Mouse (Mus musculus): ENCODE measurements around the gene Rtn1. TPM values are rescaled to one million over a fixed set of nuclear protein-coding genes. Genes with fewer than 3 reads are reported as not detected.

The Rtn1 gene
- polyA plus RNA-seq, 1 experiment from 2014 or later, result 235 TPM

GRCm38 (mm10) chr12:72365231-72366103 is 43.4 kb downstream of the Rtn1 start:
- Histone ChIP-seq H3K4me2 (ENCODE audit: low read depth, low read length, severe bottlenecking) (no peak overlapping the region), H3K27me3 (ENCODE audit: control insufficient read depth, insufficient read depth, low read length) (no peaks in the 10 kb centered on the region), H3K9ac (ENCODE audit: low read length) (no peak overlapping the region), H3K27ac (ENCODE audit: low read depth, low read length) (no peak overlapping the region), H3K4me3 (ENCODE audit: low read depth, low read length) (no peak overlapping the region), H3K36me3 (ENCODE audit: control insufficient read depth, insufficient read depth, low read length) (no peaks in the 10 kb centered on the region), H3K9me3 (ENCODE audit: control insufficient read depth, low read length) (no peaks in the 10 kb centered on the region), H3K4me1 (replicated peaks; ENCODE audit: control insufficient read depth, insufficient read depth, low read length) (peaks cover 4% of the 10 kb centered on the region)
- 55% methylated on average over 12 of the region's 12 CpGs for WGBS
- no peak for ATAC-seq (replicated peaks; ENCODE audit: low FRiP score)
- no peak for DNase-seq (ENCODE audit: low spot score)

- Histone ChIP-seq H3K9ac (ENCODE audit: low read length) (no peak overlapping the region), H3K27ac (ENCODE audit: low read depth, low read length) (no peak overlapping the region), H3K4me2 (ENCODE audit: low read depth, low read length, severe bottlenecking) (no peak overlapping the region), H3K4me1 (replicated peaks; ENCODE audit: control insufficient read depth, insufficient read depth, low read length) (peaks cover 4% of the 10 kb centered on the region), H3K4me3 (ENCODE audit: low read depth, low read length) (no peak overlapping the region), H3K36me3 (ENCODE audit: control insufficient read depth, insufficient read depth, low read length) (no peaks in the 10 kb centered on the region), H3K9me3 (ENCODE audit: control insufficient read depth, low read length) (no peaks in the 10 kb centered on the region), H3K27me3 (ENCODE audit: control insufficient read depth, insufficient read depth, low read length) (no peaks in the 10 kb centered on the region)
- ATAC-seq (replicated peaks; ENCODE audit: low FRiP score) (no peak), DNase-seq (ENCODE audit: low spot score) (no peak)
- 85% methylated on average over 5 of the region's 5 CpGs for WGBS
Measured at GRCm38 (mm10) chr12:72364543-72364942, 44.3 kb downstream of the Rtn1 start.

GRCm38 (mm10) chr12:72361701-72362354 is 47.0 kb downstream of the Rtn1 start:
- ATAC-seq (replicated peaks; ENCODE audit: low FRiP score) (no peak), DNase-seq (ENCODE audit: low spot score) (no peak)
- Histone ChIP-seq H3K9me3 (ENCODE audit: control insufficient read depth, low read length) (no peaks in the 10 kb centered on the region), H3K4me3 (ENCODE audit: low read depth, low read length) (no peak overlapping the region), H3K4me1 (replicated peaks; ENCODE audit: control insufficient read depth, insufficient read depth, low read length) (peaks cover 4% of the 10 kb centered on the region), H3K36me3 (ENCODE audit: control insufficient read depth, insufficient read depth, low read length) (no peaks in the 10 kb centered on the region), H3K27ac (ENCODE audit: low read depth, low read length) (no peak overlapping the region), H3K4me2 (ENCODE audit: low read depth, low read length, severe bottlenecking) (no peak overlapping the region), H3K9ac (ENCODE audit: low read length) (no peak overlapping the region), H3K27me3 (ENCODE audit: control insufficient read depth, insufficient read depth, low read length) (no peaks in the 10 kb centered on the region)
- WGBS, result 73% methylated on average over 9 of the region's 9 CpGs

GRCm38 (mm10) chr12:72360926-72361615 is 47.8 kb downstream of the Rtn1 start:
- H3K9ac ChIP-seq (ENCODE audit: low read length), result no peak overlapping the region
- no peaks in the 10 kb centered on the region for H3K27me3 ChIP-seq (ENCODE audit: control insufficient read depth, insufficient read depth, low read length)
- H3K4me3 ChIP-seq (ENCODE audit: low read depth, low read length), result no peak overlapping the region
- H3K36me3 ChIP-seq (ENCODE audit: control insufficient read depth, insufficient read depth, low read length), result no peaks in the 10 kb centered on the region
- ATAC-seq (replicated peaks; ENCODE audit: low FRiP score), result no peak
- 78% methylated on average over 5 of the region's 5 CpGs for WGBS
- no peaks in the 10 kb centered on the region for H3K9me3 ChIP-seq (ENCODE audit: control insufficient read depth, low read length)
- peaks cover 1% of the 10 kb centered on the region for H3K4me1 ChIP-seq (replicated peaks; ENCODE audit: control insufficient read depth, insufficient read depth, low read length)
- H3K4me2 ChIP-seq (ENCODE audit: low read depth, low read length, severe bottlenecking), result no peak overlapping the region
- no peak overlapping the region for H3K27ac ChIP-seq (ENCODE audit: low read depth, low read length)
- DNase-seq (ENCODE audit: low spot score), result no peak

- Histone ChIP-seq H3K9ac (ENCODE audit: low read length) (no peak overlapping the region), H3K4me2 (ENCODE audit: low read depth, low read length, severe bottlenecking) (no peak overlapping the region), H3K27me3 (ENCODE audit: control insufficient read depth, insufficient read depth, low read length) (no peaks in the 10 kb centered on the region), H3K27ac (ENCODE audit: low read depth, low read length) (no peak overlapping the region), H3K4me1 (replicated peaks; ENCODE audit: control insufficient read depth, insufficient read depth, low read length) (no peaks in the 10 kb centered on the region), H3K36me3 (ENCODE audit: control insufficient read depth, insufficient read depth, low read length) (no peaks in the 10 kb centered on the region), H3K4me3 (ENCODE audit: low read depth, low read length) (no peak overlapping the region), H3K9me3 (ENCODE audit: control insufficient read depth, low read length) (no peaks in the 10 kb centered on the region)
- DNase-seq (ENCODE audit: low spot score) (no peak), ATAC-seq (replicated peaks; ENCODE audit: low FRiP score) (no peak)
- WGBS, result 79% methylated on average over 3 of the region's 3 CpGs
Measured at GRCm38 (mm10) chr12:72359903-72360302, 49.0 kb downstream of the Rtn1 start.

GRCm38 (mm10) chr12:72357667-72358420 is 51.0 kb downstream of the Rtn1 start:
- H3K4me3 ChIP-seq (ENCODE audit: low read depth, low read length), result no peak overlapping the region
- no peak overlapping the region for H3K27ac ChIP-seq (ENCODE audit: low read depth, low read length)
- H3K36me3 ChIP-seq (ENCODE audit: control insufficient read depth, insufficient read depth, low read length), result no peaks in the 10 kb centered on the region
- no peak overlapping the region for H3K4me2 ChIP-seq (ENCODE audit: low read depth, low read length, severe bottlenecking)
- H3K27me3 ChIP-seq (ENCODE audit: control insufficient read depth, insufficient read depth, low read length), result no peaks in the 10 kb centered on the region
- H3K9ac ChIP-seq (ENCODE audit: low read length), result no peak overlapping the region
- DNase-seq (ENCODE audit: low spot score), result no peak
- H3K4me1 ChIP-seq (replicated peaks; ENCODE audit: control insufficient read depth, insufficient read depth, low read length), result no peaks in the 10 kb centered on the region
- ATAC-seq (replicated peaks; ENCODE audit: low FRiP score), result no peak
- 47% methylated on average over 11 of the region's 11 CpGs for WGBS
- H3K9me3 ChIP-seq (ENCODE audit: control insufficient read depth, low read length), result no peaks in the 10 kb centered on the region

GRCm38 (mm10) chr12:72354241-72354640 is 54.6 kb downstream of the Rtn1 start:
- Histone ChIP-seq H3K4me2 (ENCODE audit: low read depth, low read length, severe bottlenecking) (no peak overlapping the region), H3K4me1 (replicated peaks; ENCODE audit: control insufficient read depth, insufficient read depth, low read length) (no peaks in the 10 kb centered on the region), H3K9ac (ENCODE audit: low read length) (no peak overlapping the region), H3K27ac (ENCODE audit: low read depth, low read length) (no peak overlapping the region), H3K36me3 (ENCODE audit: control insufficient read depth, insufficient read depth, low read length) (no peaks in the 10 kb centered on the region), H3K4me3 (ENCODE audit: low read depth, low read length) (no peak overlapping the region), H3K27me3 (ENCODE audit: control insufficient read depth, insufficient read depth, low read length) (no peaks in the 10 kb centered on the region), H3K9me3 (ENCODE audit: control insufficient read depth, low read length) (no peaks in the 10 kb centered on the region)
- ATAC-seq (replicated peaks; ENCODE audit: low FRiP score), result no peak
- no peak for DNase-seq (ENCODE audit: low spot score)
- WGBS, result 96% methylated on average over 1 of the region's 1 CpGs

GRCm38 (mm10) chr12:72353506-72353905 is 55.3 kb downstream of the Rtn1 start:
- H3K4me3 ChIP-seq (ENCODE audit: low read depth, low read length), result no peak overlapping the region
- WGBS, result 92% methylated on average over 1 of the region's 1 CpGs
- H3K27me3 ChIP-seq (ENCODE audit: control insufficient read depth, insufficient read depth, low read length), result no peaks in the 10 kb centered on the region
- H3K9ac ChIP-seq (ENCODE audit: low read length), result no peak overlapping the region
- no peaks in the 10 kb centered on the region for H3K36me3 ChIP-seq (ENCODE audit: control insufficient read depth, insufficient read depth, low read length)
- DNase-seq (ENCODE audit: low spot score) (no peak), ATAC-seq (replicated peaks; ENCODE audit: low FRiP score) (no peak)
- no peaks in the 10 kb centered on the region for H3K9me3 ChIP-seq (ENCODE audit: control insufficient read depth, low read length)
- H3K27ac ChIP-seq (ENCODE audit: low read depth, low read length), result no peak overlapping the region
- no peaks in the 10 kb centered on the region for H3K4me1 ChIP-seq (replicated peaks; ENCODE audit: control insufficient read depth, insufficient read depth, low read length)
- no peak overlapping the region for H3K4me2 ChIP-seq (ENCODE audit: low read depth, low read length, severe bottlenecking)
